Mouse (Mus musculus) midbrain, embryonic 14.5 days (tissue): ENCODE measurements at regions not wholly inside any gene's neighbourhood (a gene's known extent, or its start where the extent isn't known, plus 50 kb on each side); places are given as distances from the start of the nearest gene placed in this dataset.

ENCODE experiments used
- ATAC-seq: fragments of 200-750 bp; cut with Nextera tagmentation; 2 replicates; pipeline ENCODE4 v1.8.0; 2017; ENCODE audit warnings: moderate number of reproducible peaks, moderate library complexity; ENCODE audit not compliant: low FRiP score, low TSS enrichment
- DNase-seq: peaks from one replicate; pipeline ENCODE4 v3.0.0-alpha.2; 2015
- H3K27ac ChIP-seq: fragments of 300-500 bp; sonication (generic); replicated peaks from 2 replicates; pipeline ENCODE4 v1.5.1; 2014; ENCODE audit warnings: mild to moderate bottlenecking, low read depth, low read length, moderate library complexity
- H3K27me3 ChIP-seq: fragments of 300-500 bp; sonication (generic); 2 replicates; pipeline ENCODE4 v1.6.1; 2014; ENCODE audit warnings: low read length, control low read depth, mixed read lengths; ENCODE audit not compliant: control insufficient read depth, insufficient read depth
- H3K36me3 ChIP-seq: fragments of 300-500 bp; sonication (generic); 2 replicates; pipeline ENCODE4 v1.6.1; 2014; ENCODE audit warnings: low read length, control low read depth; ENCODE audit not compliant: control insufficient read depth, insufficient read depth
- H3K4me1 ChIP-seq: fragments of 300-500 bp; sonication (generic); 2 replicates; pipeline ENCODE4 v1.6.1; 2014; ENCODE audit warnings: mild to moderate bottlenecking, antibody characterized with exemption, low read length, control low read depth; ENCODE audit not compliant: control insufficient read depth, insufficient read depth
- H3K4me2 ChIP-seq: fragments of 300-500 bp; sonication (generic); 2 replicates; pipeline ENCODE4 v1.6.1; 2014; ENCODE audit warnings: mild to moderate bottlenecking, low read length, moderate library complexity
- H3K4me3 ChIP-seq: fragments of 300-500 bp; sonication (generic); replicated peaks from 2 replicates; pipeline ENCODE4 v1.5.1; 2014; ENCODE audit warnings: low read depth, low read length
- H3K9ac ChIP-seq: fragments of 300-500 bp; sonication (generic); replicated peaks from 2 replicates; pipeline ENCODE4 v1.6.1; 2014; ENCODE audit warnings: mild to moderate bottlenecking, low read length, moderate library complexity
- H3K9me3 ChIP-seq: fragments of 300-500 bp; sonication (generic); 2 replicates; pipeline ENCODE4 v1.6.1; 2016; ENCODE audit warnings: low read length, control low read depth, mixed read lengths; ENCODE audit not compliant: control insufficient read depth
- WGBS: fragments of 180-500 bp; shearing (Covaris S2); extraction: QIAGEN DNeasy Blood & Tissue Kit; methylation state at CpG from one replicate; pipeline ENCODE4 v1.1.7; 2014; 5-methylcytosine and 5-hydroxymethylcytosine counted together

DNA sequence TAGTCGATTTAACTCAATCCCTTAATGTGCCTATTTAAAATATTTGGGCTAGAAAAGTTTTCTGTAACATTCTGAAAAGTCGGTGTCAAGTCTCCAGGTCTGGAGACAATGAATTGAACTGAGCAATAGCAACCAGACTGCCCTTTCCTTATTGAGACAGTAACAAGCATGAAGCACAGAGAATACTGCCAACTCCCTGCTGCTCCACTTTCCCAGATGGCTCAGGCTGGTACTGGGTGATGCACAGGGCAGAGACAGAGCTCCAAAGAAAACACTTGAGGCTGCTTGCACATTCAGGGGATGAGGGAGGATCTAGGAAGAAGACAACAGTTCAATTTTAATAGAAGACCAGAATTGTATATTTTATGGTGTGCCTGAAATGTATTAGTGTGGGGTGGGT is 87.7 kb upstream of the Sorcs1 start:
- Histone ChIP-seq H3K9ac (no peak overlapping the region), H3K4me1 (no peaks in the 10 kb centered on the region), H3K27me3 (no peaks in the 10 kb centered on the region), H3K4me3 (no peak overlapping the region), H3K27ac (no peak overlapping the region), H3K36me3 (no peaks in the 10 kb centered on the region), H3K9me3 (no peaks in the 10 kb centered on the region), H3K4me2 (no peak overlapping the region)
- 27% methylated on average over 2 of the region's 2 CpGs for WGBS
- DNase-seq (peak; percentile 27), ATAC-seq (no peak)
